In the genomic region with DNA sequence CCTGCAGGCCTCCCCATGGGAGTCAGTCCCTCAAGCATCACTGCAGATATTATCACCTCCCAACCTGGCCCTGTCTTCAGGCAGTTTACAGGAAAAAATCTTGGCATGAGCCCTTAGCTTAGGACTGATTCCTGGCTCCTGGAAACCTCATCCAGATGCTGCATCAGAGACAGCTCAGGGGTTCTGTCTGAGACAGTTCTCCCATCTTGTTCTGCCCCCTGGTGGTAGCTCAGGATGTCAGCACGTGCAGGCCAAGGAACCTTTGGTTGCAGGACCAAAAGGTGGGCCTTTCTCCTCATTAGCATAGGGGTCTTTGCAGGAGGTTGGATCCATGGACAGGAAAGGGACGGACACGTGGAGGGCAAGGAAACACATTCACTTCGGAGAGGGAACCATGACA, we compare ENCODE assay signal across 1 mouse cellular context.
A peak's percentile ranks its signal among the peaks of the same experiment; 100 is the strongest.
TF ChIP-seq lines count a peak whose summit lies in the region.

No protein-coding gene starts in this region.

TF ChIP-seq in CH12.LX, 34 proteins besides CTCF, POLR2A, EP300 and RAD21:
- peak; percentile 17; the same call in 1 of the 2 replicates for TF ChIP-seq SMC3 (IDR thresholded peaks at IDR 0.05; ENCODE audit: low read depth, low read length)
- TF ChIP-seq BHLHE40 (IDR thresholded peaks at IDR 0.05; ENCODE audit: low read depth, low read length) = 0 out of 2 replicates have a peak, but pooled peaks have one; percentile 30
